Mouse (Mus musculus) CD4-positive helper T cell, adult 2 months (primary cell): ENCODE results near the gene Lrrk1.

ENCODE experiments used
- DNase-seq: peaks from one replicate; pipeline ENCODE4 v3.0.0-alpha.2; 2012; ENCODE audit warnings: low read depth, missing footprints, low spot score

The Lrrk1 gene

GRCm38 (mm10) chr7:66303922-66304660 lies 84.1 kb downstream of the Lrrk1 start:
- DNase-seq: no peak

DNA sequence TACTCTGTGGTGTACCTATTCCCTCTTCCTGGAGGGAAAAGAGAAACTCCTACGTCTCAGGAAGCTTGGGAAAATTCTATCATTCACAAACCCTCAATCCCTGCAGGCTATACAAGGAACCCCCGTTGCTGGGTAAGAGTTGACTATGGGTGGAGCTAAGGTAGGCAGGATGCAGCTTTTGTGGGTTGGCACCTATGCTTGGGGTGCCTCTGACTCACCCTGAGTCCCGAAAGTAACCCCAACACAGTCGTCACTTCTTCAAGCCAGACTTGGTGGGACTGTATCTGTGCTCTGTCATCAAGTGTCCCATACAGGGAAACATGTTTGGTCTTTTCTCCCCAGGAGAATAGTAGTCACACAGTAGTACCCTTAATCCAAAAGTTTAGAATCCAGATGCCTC lies 86.7 kb downstream of the Lrrk1 start:
- peak; percentile 42 for DNase-seq

DNA sequence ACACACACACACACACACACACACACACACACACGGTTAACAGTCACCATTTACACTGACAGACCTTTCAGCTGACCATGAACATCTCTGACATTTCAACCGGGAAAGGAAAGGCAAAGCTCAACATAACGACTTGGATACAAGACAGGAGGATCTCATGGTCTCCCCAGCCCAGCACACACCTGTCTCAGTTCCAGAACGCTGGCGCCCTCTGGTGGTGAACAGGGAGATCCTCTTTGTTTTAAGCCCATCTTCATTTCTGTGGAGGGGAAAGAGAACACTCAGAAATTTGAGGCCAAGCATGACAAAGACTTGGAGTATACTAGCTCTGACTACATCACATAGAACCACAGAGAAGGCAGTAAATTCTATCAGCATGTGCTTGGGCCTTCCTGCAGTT lies 87.5 kb downstream of the Lrrk1 start:
- peak; percentile 78 for DNase-seq

DNA sequence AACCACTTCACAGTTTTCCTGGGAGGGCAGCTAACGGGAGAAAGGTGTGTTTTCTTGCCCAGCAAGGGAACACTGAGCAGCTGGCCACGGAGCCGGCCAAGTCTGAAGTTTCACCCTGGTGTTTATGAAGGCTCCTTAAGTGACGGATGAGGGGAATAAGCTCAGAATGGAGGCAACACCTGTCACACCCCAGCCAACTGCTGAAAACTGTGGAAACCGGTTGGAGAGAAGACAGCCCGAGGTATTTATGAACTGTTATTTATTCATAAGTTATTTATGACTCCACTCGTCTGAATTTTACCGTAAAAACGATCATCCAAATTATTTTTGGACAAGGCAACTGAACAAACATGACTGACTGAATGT lies 90.5 kb downstream of the Lrrk1 start:
- no peak for DNase-seq

DNA sequence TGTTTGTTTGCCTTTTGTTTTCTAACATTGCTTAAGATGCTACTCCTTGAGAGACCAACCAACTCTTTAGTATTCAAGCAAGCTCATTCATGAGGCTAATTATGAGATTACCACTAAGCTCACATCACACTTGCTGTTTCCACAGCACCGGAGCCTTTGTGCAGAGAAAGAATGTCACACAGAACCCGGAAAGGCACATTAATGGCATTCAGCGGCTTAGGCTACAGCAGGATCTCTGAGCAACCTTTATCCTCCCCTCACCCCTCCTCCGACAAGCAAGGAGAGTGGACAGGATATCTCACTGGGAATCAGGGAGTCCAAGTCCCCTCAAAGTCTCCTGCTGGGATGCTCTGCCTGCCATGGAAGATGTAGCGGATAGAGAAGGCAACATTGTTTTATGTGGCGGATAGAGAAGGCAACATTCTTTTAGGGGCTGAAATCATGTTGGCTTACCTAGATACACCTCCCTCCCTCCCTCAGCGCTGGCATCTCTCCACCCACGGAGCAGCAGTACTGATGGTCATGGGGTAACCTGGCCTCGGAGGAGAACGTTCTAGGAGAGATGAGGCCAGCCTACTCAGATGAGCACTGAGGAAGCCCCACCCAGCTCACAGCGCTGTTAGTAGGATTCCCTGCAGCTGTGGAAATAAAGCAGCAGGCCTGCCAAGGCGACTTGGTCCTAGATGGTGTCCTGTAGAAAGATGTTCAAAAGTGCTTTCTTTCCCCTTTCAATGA lies 91.1 kb downstream of the Lrrk1 start:
- DNase-seq: no peak

DNA sequence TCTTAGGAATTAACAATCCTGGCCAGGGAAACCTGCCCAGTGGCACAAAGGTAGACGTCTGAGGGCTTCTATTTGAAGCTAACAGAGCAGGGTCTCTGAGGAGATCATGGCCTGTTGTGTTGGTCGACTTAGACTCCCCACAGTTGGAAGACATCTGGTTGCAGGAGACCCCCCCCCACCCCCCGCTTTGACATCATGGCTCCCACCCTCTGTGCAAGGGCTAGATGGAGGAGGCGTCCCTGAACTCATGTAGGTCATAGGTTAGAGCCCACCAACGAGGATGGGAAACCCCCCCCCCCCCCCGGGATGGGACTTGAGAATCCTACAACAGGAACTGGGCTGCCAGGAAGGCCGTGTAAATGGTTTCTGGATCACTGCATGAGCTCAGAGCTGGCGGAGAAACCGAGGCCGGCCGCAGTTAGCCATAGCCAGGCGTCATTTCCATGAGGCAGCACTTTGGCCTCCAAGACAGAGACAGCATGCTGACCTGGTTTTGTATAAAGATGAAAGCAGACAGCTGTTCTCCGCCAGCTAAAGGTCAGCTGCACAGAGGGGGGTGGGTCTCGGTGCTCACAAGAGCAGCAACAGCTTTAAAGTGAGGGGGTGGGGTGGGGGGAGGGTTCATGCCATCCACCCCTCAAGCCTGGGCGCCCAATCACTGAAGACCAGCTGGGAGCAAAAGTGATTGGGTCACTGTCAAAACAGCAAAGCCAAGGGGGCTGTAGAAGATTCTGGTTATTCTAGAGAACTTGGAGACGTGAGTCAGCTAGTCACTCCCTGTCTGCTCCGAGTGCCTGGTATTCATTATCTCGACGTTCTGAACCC lies 95.4 kb downstream of the Lrrk1 start:
- DNase-seq: no peak

- no peak for DNase-seq
These were observed 96.1 kb downstream of the Lrrk1 start for GRCm38 (mm10) chr7:66292010-66292409.

- no peak for DNase-seq
These were observed 105.1 kb downstream of the Lrrk1 start for GRCm38 (mm10) chr7:66282984-66283612.

DNA sequence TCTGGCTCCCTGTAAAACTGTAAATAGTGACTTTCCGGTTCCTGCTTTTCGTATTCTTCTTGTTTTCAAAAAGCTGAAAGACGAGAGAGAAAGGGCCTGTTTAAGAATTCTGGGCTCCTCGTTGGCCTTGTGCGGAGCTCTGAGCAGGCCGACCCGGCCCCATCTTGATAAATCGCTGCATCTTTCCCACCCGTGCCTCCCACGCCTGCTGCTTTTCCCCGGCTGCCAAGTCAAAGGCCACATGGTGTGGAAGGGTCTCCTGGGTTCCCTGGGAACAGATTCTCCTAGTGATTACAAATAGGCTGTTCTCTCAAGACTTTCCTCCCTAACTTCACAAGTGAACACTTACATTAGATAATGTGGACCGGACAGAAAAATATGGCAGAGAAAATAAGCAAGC lies 105.9 kb downstream of the Lrrk1 start:
- no peak for DNase-seq

DNA sequence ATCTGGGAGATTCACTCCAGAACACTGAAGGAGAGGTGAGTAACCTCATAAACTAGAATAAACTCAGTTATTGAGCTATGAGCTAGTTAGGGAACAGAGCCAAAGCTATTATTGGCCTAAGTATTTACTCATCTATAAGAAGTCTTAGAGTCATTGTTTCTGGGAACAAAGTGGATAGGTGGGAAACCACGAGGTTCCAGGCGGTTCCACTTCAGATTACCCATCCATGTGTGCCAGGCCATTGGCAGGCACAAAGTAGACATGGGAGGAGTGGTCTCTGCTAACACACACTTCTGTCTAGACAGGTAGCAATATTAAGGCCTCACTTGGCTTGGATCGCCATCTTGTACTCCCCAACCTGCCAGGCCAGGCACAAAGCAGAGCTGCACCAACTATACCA lies 110.1 kb downstream of the Lrrk1 start:
- DNase-seq: no peak

DNA sequence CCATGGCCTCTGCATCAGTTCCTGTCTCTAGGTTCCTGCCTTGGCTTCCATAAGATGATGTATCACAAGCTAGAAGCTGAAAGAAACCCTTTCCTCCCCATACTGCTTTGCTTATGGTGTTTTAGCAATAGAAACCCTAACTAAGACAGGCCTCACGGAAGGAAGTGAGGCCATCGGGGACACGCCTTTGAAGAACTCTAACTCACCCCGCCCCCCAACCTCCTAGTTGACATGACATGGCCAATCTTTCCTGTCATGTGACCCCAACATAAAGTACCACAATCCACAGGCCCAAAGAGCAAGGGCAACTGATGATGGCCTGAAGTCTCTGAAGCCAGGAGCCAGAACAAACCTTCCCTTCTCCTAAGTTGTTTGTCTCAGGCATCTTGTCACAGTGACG lies 114.7 kb downstream of the Lrrk1 start:
- peak; percentile 14 for DNase-seq

DNA sequence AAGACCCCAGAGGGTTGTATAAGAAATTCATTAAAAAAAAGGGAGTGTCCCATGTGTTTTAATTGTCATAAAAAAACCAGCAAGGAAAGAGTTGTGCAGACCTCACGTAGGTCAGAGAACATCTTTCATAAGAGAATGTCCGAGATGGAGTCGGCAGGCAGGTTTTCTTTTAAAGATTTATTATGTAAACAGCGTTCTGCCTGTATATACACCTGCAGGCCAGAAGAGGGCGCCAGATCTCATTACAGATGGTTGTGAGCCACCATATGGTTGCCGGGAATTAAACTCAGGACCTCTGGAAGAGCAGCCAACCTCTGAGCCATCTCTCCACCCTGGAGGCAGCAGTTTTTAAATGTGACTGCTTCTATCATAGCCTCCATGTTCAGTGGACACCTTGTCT lies 116.9 kb downstream of the Lrrk1 start:
- DNase-seq: no peak

- no peak for DNase-seq
These were observed 121.0 kb downstream of the Lrrk1 start for GRCm38 (mm10) chr7:66266942-66267850.

- DNase-seq: peak; percentile 15
These were observed 124.7 kb downstream of the Lrrk1 start for GRCm38 (mm10) chr7:66263421-66263820.

DNA sequence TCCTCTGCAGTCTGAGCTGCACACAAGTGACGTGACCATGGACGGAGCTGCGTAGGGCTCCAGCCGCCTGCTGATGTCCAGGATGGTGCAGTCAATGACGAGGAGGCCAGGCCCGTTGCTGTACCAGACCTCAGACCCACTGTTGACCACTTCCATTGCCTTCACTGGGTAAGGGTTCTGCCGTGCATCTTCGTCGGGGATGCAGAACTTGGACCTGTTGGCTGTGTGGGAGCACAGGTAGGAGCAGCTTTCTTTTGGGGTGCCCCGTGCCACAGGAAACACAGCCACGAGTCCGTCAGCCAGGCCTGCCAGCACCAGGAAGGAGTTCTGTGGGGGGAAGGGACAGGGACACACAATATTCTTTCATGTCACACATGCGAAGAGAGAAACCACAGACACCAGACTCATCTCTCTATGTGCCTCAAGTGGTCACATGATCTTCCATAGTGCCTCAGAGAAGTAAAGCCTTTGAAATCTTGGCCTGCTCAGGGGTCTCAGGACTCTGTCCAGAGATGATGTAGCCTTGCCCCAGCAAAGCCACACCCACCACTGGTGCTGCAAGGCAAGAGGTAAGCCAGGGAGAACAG lies 125.5 kb downstream of the Lrrk1 start:
- DNase-seq: peak; percentile 57

- no peak for DNase-seq
These were observed 127.3 kb downstream of the Lrrk1 start for GRCm38 (mm10) chr7:66260763-66261390.

DNA sequence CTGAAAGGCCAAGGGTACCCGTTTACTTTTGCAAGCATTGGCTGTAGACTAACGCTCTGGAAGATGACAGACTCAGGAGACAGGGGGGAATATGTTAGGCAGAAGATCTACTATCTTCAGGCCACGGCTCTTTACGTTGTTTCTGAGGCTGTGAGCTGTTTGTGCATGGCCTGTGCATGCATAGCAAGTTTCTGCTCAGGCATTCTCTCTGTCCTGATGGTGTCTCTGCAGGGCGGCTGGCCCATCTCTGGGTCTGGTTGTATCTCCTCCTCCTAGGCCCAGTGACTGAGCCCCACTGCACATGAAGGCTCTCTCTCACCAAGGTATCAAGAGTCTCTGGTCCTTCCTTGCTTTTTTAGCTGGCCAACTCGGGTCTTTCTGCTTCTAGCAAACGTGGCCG lies 127.9 kb downstream of the Lrrk1 start:
- no peak for DNase-seq

- no peak for DNase-seq
These were observed 128.5 kb downstream of the Lrrk1 start for GRCm38 (mm10) chr7:66259436-66260206.

DNA sequence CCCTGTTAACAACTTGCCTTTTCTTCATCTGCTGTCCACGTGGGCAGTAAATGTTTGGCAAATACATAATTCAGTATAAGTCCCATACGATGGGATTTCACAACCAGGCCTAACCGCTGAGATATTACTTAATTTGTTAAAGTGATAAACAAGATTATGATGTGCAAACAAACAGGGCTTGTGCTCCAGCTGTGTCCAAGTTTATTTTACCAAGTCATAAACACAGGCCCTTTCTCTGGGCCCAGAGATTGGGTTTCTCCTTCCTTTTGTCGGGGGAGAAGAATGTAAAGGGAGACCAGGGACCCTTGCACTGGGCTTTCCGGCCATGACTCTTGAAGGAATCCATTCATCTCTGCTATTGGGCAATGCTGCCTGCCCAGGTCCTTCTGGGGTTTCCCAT lies 129.2 kb downstream of the Lrrk1 start:
- no peak for DNase-seq
